Mouse (Mus musculus) erythroblast, embryonic 14.5 days (primary cell): Measurements from ENCODE around the gene Galr2. TPM values are rescaled to one million over a fixed set of nuclear protein-coding genes. Genes with fewer than 3 reads are reported as not detected.

ENCODE experiments used
- H3K27me3 ChIP-seq: 2 replicates; pipeline ENCODE4 v1.6.1; 2012; ENCODE audit warnings: inconsistent platforms; ENCODE audit not compliant: control insufficient read depth
- H3K36me3 ChIP-seq: 2 replicates; pipeline ENCODE4 v1.6.1; 2012; ENCODE audit warnings: mild to moderate bottlenecking, inconsistent platforms; ENCODE audit not compliant: control insufficient read depth
- H3K4me1 ChIP-seq: 2 replicates; pipeline ENCODE4 v1.6.1; 2012; ENCODE audit warnings: inconsistent platforms; ENCODE audit not compliant: control insufficient read depth
- H3K4me3 ChIP-seq: replicated peaks from 2 replicates; pipeline ENCODE3; 2012; ENCODE audit warnings: moderate library complexity, mild to moderate bottlenecking, inconsistent platforms
- H3K9me3 ChIP-seq: 2 replicates; pipeline ENCODE4 v1.6.1; 2012; ENCODE audit warnings: low read length, inconsistent platforms, mixed read lengths; ENCODE audit not compliant: control insufficient read depth
- GATA1 ChIP-seq: IDR thresholded peaks from 2 replicates; pipeline ENCODE4 v1.6.1; 2012; ENCODE audit warnings: low read length, inconsistent platforms, mixed read lengths
- TAL1 ChIP-seq: IDR thresholded peaks from 3 replicates; pipeline ENCODE4 v1.6.1; 2012; ENCODE audit warnings: low read length, inconsistent platforms, mixed read lengths
- polyA plus RNA-seq: library from polyadenylated mRNA; stranded (reverse); fragments of >175 nt; gene quantifications from 2 replicates; pipeline ENCODE4 v1.2.3, GENCODE M21; 2012

Galr2 gene
- polyA plus RNA-seq, 1 experiment = not detected

DNA sequence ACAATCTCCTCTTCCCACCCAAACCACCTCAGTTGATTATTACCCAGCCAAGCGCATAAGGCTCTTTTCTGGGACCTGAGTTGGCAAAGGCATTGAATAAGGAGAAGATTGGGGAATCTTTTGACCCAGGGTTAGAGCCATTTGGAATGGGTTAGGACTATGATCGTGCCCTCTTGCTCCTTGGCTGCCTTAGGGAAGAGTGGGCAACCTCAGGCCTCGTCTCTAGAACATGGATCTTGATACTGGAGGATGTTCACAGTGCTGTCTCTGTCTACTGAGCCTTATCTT lies 52.2 kb downstream of the Galr2 start:
- Histone ChIP-seq H3K9me3 (peaks cover 3% of the 10 kb centered on the region; the same call in 1 of the 2 replicates), H3K4me1 (peaks cover 16% of the 10 kb centered on the region), H3K4me3 (no peak overlapping the region), H3K27me3 (peaks cover 63% of the 10 kb centered on the region), H3K36me3 (no peaks in the 10 kb centered on the region)
- no peak for TF ChIP-seq TAL1
- no peak for TF ChIP-seq GATA1

Other genes starting within 250 kb of the Galr2 start
- 14.5 and 18.2 TPM in 2 replicates for gene Unc13d, start 203.0 kb upstream of the Galr2 start, polyA plus RNA-seq
- gene Wbp2, start 193.9 kb upstream of the Galr2 start, polyA plus RNA-seq = 142 and 153 TPM in 2 replicates
- gene Trim47, start 153.7 kb upstream of the Galr2 start, polyA plus RNA-seq = 0.10 and 0.17 TPM in 2 replicates
- gene Trim65, start 149.8 kb upstream of the Galr2 start, polyA plus RNA-seq = 0.04 and 0.08 TPM in 2 replicates
- 7.7 and 8.4 TPM in 2 replicates for gene Mrpl38, start 142.1 kb upstream of the Galr2 start, polyA plus RNA-seq
- gene Fbf1, start 112.8 kb upstream of the Galr2 start, polyA plus RNA-seq = 1.1 and 1.3 TPM in 2 replicates
- 7.6 and 10.2 TPM in 2 replicates for gene Ten1, start 82.1 kb upstream of the Galr2 start, polyA plus RNA-seq
- gene Acox1, start 81.9 kb upstream of the Galr2 start, polyA plus RNA-seq = 0.10 and 0.11 TPM in 2 replicates
- gene Evpl, start 42.9 kb upstream of the Galr2 start, polyA plus RNA-seq = 0.01 TPM in 2 replicates
- 0.78 and 1.9 TPM in 2 replicates for gene Srp68, start 6.7 kb upstream of the Galr2 start, polyA plus RNA-seq
- gene Exoc7, start 26.3 kb downstream of the Galr2 start, polyA plus RNA-seq = 0.84 and 0.94 TPM in 2 replicates
- gene Foxj1, start 54.5 kb downstream of the Galr2 start, polyA plus RNA-seq = 0.01 and 0.02 TPM in 2 replicates
- gene Rnf157, start 132.1 kb downstream of the Galr2 start, polyA plus RNA-seq = 0.04 TPM in 1 of 2 replicates, not detected in the other
- gene Ubald2, start 153.2 kb downstream of the Galr2 start, polyA plus RNA-seq = 377 and 469 TPM in 2 replicates
- gene Qrich2, start 185.3 kb downstream of the Galr2 start, polyA plus RNA-seq = 0.01 TPM in 1 of 2 replicates, not detected in the other
- 1.2 and 1.4 TPM in 2 replicates for gene Prpsap1, start 213.3 kb downstream of the Galr2 start, polyA plus RNA-seq
- gene Sphk1, start 250.0 kb downstream of the Galr2 start, polyA plus RNA-seq = 13.6 and 14.3 TPM in 2 replicates